Mouse (Mus musculus) thymus, adult 2 months (tissue): ENCODE results near the gene Zfp704.

Experiments
- CTCF ChIP-seq: fragments of 200-500 bp; IDR thresholded peaks from 2 replicates; pipeline ENCODE4 v1.5.1; 2012; ENCODE audit warnings: mild to moderate bottlenecking, control low read depth, low read length, moderate library complexity, borderline replicate concordance; ENCODE audit not compliant: control insufficient read depth, poor library complexity, insufficient read depth; ENCODE audit errors: extremely low read depth
- POLR2A ChIP-seq: fragments of 200-500 bp; IDR thresholded peaks from 2 replicates; pipeline ENCODE4 v1.6.1; 2012; ENCODE audit warnings: mild to moderate bottlenecking, low read length, control low read depth, moderate library complexity; ENCODE audit not compliant: control insufficient read depth, poor library complexity, insufficient read depth; ENCODE audit errors: extremely low read depth

GRCm38 (mm10) chr3:9567948-9568347 is 41.9 kb downstream of the Zfp704 start:
- TF ChIP-seq POLR2A (no peak), CTCF (no peak)
